Mouse (Mus musculus): ENCODE results near the gene Cyp2d9.
"Not testable (repeated sequence)": the region's sequence is repeated elsewhere in the genome, so short reads cannot be mapped to it uniquely, and the experiment has no call there.

Cyp2d9 gene

DNA sequence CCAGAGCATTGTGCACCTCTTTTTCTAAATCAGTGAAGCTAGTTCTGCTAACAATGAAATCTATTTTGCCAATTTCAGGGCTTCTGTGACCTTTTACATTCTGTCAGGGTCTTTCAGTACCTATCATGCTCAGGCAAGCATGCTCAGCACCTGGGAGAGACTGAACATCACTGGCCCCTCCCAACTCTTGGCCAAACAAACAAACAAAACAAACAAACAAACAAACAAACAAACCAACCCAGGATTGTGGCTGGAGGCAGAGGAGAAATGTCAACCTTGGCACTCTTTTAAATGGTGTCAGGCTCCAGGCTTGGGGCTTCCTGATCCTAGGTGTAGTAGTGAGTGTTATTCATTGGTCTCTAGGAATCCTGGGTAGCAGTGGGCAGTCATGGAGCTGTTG, at the start of gene Cyp2d9:
TSS of gene Cyp2d9 (plus strand) at position 301 of the 400 bp plus-strand sequence.
- no peak for DNase-seq

DNA sequence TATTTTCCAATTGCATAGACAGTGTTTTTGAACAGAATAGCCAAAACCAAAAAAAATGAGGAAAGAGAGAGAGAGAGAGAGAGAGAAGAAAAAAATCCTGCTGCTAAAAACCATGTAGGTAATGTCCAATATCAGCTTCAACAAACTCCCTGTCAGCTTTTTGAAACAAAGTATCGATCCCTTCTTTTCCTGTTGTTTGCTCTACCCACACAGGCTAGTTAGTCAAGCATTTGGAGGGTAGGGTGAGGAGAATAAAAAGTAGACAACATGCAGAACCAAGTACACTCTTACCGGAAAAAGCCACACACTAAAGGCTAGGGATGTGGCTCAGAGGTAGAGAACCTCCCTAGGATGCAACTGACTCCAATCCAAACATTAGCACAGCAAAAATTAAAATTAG, 47.5 kb upstream of the Cyp2d9 start:
- no peak for DNase-seq

DNA sequence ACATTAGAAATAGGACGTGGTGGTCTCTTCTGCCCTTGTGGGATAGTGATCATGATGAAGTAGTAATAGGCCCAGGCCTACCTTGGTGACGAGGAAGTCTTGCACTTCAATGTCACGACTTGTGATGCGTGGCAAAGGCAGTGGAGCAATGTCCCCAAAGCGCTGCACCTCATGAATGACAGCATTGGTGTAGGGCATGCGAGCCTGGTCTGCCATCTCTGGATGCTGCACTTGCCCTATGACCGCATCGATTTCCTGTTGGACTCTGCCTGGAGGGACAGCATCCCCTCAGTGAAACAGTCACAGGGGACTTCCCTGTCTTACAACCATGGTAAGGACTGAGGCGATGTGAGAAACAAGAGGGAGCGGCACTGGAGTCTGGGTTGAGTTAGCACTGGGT, 43.3 kb upstream of the Cyp2d9 start:
- DNase-seq, result not testable (repeated sequence)

DNA sequence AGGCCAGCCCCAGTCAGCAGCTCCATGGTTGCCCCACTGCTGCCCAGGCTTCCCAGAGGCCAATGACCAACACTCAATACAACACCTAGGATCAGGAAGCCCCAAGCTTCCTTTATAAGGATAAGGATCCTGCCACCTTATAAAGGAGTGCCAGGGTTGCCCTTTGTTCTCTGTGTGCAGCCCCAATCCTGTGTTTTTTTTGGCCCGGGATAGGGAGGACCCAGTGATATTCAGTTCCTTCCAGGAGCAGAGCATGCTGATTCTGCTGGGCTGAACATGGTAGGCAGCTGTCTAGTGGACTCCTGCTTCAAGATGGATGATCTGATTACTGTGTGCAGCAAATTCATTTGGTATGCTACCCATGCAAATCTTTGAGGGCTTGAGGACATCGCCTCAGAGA, 39.3 kb upstream of the Cyp2d9 start, which contains the start of gene Cyp2d11:
TSS of gene Cyp2d11 (minus strand) at position 101 of the 400 bp plus-strand sequence.
- not testable (repeated sequence) for DNase-seq

DNA sequence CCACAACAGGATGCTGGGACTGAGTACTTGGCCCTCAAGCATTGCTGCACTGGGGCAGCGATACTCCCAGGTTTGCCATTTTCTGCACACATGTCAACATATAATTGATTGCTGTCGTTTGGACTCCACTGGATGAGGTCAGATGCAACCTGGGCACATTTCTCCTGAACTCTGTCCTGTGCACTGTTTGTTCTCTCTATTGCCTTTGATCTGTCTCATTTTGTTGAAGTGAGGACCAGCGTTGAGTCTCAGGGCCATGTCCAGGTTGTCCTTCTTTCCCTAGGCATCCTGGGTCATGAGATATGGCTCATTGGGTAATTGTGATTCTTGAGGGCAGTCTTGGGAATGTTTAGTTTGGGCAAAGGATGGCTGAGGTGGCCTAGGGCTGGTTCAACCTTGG, 37.3 kb upstream of the Cyp2d9 start:
- DNase-seq, result not testable (repeated sequence)

DNA sequence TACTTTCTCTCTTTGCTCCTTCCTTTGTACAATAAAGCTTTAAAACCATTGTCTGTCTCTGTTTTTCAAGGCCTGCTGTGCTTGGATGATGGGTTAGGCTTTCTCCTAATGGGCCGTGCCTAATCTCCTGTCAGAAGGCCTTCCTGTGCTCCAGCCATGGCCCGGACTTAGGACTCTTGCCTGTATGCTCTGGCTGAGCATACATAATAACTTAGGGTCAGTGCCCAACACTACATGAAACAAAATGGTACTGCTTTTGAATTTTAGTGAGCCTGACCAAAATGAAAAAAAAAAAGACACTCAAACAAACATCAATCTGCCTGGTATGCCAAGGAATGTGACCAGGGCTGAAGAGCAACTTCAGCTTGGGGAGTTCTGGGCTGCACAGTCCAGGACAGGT, 31.7 kb upstream of the Cyp2d9 start:
- no peak for DNase-seq

DNA sequence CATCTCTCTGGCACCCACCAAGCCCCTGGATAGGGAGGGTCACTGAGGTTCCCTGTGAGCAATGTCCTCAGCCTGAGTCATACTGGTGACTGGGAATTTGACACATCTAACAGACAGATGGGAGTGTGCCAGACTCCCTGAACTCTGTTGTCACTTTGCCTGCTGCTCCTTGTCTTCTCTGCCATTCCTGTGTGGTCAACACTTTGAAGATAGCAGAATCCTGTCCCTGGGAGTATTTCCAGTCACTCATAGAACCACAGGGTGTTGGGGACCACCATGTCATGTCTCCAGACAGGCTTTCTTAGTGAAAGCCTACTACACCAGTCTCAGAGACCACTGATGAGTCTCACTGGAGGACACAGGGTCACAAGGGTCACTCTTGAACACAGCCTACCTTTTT, 31.1 kb upstream of the Cyp2d9 start:
- no peak for DNase-seq

DNA sequence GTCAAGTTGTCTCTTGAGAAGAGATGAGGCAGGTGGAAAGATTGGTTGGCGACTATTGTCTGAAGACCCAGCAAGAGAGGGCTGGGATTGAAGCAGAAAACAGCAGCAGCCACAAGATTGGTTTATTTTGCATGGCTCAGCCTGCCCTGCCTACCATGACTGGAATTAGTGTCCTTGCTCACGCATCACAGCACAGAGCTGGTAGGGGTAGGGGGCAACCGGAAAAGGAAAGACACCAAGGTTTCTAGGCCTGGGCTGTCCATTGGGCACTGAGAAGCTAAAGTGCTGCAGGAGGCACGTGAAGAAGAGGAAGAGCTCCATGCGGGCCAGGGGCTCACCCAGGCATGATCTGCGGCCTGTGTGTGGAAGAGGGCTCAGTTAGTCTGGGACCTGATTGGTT, 30.5 kb upstream of the Cyp2d9 start:
- no peak for DNase-seq

DNA sequence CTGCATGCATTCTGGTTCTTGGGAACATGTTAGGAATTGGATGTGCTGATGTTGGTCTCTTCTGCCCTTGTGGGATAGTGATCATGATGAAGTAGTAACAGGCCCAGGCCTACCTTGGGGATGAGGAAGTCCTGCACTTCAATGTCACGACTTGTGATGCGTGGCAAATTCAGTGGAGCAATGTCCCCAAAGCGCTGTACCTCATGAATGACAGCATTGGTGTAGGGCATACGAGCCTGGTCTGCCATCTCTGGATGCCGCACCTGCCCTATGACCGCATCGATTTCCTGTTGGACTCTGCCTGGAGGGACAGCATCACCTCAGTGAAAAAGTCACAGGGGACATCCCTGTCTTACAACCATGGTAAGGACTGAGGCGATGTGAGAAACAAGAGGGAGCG, 29.6 kb upstream of the Cyp2d9 start:
- DNase-seq, result no peak

DNA sequence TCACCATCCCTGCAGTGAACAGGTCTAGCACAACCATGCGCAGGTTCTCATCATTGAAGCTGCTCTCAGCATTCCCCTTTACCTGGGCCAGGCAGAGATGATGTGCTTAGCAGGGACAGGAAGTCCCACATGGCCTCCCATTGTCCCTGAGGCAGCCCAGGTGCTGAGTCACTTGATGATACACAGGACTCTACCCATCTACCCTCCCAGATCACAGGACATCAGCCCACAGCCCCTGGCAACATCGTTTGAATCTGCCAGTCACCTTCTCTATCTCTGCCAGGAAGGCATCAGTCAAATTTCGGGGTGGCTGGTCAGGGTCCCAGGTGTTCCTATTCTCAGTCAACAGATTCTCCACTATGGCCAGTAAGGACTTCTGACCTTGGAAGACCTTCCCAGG, 29.1 kb upstream of the Cyp2d9 start:
- DNase-seq, result no peak

DNA sequence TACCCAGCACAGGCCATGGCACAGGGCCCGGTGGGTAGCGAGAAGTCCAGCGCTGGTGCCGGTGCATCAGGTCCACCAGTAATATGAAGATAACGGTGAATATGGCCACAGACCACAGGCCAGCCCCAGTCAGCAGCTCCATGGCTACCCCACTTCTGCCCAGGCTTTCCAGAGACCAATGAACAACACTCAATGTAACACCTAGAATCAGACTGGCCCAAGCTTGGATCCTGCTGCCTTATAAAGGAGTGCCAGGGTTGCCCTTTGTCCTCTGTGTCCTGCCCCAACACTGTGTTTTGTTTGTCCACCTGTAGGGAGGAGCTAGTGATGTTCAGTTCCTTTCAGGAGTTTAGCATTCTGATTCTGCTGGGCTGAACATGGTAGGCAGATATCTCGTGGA, 26.3 kb upstream of the Cyp2d9 start, which contains the start of gene Cyp2d10:
TSS of gene Cyp2d10 (minus strand) at position 215 of the 400 bp plus-strand sequence.
- no peak for DNase-seq

DNA sequence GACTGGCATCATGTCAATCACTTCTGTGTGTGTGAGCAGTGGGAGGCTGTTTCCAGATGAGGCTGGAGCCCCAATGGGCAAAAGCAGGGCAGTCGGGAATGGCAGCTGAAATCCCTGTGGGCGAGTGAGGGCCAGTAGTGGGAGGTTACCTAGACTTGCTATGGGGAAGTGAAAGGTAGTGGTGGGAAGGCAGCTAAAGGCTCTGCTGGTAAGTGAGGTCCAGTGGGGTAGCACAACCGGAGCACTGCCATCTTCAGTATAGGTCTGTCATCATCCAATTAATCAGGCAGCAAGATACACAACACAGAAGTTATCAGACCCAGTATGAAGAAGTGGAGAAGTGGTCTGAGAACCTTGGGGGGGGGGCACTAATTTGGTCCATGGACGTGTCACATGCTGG, 25.7 kb upstream of the Cyp2d9 start:
- DNase-seq, result no peak

DNA sequence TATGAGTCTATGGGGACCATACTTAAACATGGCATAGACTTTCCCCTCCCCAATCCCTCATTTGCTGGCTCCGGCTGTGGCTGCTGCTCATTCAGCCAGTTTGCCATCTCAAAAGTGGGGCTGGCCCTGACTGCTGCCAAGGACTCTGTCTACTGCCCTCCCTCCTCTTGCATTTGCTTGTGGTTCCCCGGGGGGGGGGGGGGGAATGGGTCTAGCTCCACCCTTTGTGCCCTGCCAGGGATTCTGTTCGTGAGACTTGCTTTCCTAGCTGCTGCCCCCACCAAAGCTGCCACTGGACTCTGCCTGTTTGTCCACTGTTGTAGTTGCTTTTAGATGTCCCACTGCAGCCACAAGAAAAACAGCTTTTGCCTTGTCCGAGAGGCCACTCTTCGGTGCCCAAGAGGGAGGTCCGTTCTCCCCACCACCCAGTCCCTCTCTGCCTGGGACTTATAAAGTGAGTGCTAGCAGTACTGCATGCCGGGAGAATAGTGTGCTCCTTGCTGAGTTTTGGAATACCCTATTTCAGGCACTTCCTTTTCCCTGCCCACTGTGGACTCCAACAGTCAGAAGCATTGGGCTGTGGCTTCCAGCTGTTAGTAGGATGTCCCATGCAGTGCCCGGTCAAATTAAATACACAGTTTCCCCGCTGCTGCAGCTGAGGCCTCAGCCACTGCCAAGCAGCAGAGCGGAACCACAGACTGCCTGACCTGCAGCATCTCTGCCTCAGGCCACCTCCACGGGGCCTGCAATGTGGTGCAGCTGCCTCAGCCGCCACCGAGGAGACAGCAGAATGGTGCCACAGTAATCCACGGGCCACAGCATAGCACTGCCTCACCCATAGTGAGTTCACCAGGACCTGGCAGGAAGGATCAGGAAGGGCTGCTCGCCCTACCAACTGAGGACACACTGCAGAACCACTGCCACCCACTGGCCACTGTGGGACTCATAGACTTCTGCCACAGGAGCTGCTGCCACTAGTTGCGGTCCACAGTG, 16.1 kb upstream of the Cyp2d9 start:
- peak; percentile 92 for DNase-seq

DNA sequence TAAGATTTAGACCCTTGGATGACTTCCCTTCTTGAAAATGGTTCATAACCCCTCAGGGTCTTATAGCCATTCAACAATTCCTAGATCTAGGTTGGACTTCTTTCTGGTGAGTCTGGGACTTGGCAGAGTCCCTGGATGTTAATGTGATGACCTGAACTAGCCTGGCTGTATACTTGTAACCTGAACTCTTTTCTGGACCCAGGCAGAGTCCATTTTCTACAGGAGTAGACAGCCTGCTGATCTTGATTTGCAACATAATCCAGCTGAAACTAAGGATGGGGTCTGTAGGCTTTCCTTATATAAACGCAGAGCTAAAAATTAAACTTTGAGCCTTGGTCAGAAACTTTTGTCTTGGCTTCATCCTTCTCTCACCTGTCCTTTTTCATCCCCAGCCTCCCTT, 14.6 kb upstream of the Cyp2d9 start:
- DNase-seq, result no peak

DNA sequence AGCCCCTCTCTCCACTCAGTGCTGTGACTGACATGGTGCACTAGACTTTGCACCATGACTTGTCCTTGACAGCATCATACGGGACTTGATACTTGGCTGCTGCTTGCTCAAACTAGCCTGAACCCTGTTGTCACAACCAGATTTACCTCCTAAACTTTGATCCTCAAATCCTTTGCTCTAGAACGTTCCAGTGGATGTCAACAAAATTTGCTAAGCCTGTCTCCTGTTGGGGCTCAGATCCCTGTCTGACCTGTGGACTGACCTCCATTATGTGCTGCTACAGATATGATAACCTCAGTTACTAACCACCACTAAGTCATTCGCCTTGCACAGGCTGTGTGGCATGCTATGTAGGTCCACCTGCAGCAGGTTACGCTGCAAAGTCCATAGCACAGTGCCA, 10.3 kb upstream of the Cyp2d9 start:
- no peak for DNase-seq

DNA sequence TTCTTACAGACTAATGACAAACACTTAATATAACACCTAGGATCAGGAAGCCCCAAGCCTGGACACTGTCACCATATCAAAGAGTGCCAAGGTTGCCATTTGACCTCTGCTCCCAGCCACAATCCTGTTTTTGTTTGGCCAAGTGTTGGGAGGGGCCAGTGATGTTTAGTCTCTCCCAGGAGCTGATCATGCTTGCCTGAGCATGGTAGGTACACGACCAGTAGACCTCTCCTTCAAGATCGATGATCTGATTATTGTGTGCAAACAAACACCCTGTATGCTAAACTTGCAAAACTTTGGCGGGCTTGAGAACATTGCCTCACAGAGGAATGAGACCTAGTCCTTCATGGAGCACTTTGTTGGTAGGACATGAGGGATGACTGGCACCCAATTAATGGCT, 9.8 kb upstream of the Cyp2d9 start:
- no peak for DNase-seq

DNA sequence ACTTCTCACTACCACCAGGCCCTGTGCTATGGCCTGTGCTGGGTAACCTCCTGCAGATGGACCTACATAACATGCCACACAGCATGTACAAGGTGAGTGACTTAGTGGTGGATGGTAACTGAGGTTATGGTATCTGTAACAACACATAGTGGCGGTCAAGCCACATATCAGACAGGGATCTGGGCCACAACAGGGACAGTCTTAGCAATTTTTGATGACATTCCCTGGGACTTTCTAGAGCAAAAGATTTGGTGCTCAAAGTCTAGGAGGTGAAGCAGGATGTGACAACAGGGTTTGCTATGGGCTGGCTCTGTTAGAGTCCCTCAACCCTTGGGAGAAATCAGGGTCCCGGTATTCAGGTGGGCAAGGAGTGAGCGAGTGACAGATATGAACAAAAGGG, 384 bp downstream of the Cyp2d9 start:
- DNase-seq, result no peak

DNA sequence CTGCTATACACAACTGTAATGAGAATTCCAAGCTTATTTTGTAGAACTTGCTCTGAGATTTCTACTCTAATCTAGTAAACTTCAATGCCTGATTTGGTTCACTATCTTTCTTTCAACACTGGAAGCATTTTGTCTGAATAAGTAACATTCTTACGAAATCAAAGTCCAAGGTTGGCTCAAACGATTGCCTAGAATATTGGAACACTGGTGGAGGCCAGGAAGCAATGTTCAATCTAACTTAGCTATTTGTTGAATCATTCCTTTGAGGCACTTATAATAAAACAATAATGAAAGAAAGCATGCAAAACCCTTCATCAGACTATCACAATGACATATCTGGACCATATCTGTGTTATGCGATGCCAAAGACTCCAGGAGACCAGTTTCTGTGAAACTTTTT, 1.3 kb downstream of the Cyp2d9 start:
- no peak for DNase-seq

DNA sequence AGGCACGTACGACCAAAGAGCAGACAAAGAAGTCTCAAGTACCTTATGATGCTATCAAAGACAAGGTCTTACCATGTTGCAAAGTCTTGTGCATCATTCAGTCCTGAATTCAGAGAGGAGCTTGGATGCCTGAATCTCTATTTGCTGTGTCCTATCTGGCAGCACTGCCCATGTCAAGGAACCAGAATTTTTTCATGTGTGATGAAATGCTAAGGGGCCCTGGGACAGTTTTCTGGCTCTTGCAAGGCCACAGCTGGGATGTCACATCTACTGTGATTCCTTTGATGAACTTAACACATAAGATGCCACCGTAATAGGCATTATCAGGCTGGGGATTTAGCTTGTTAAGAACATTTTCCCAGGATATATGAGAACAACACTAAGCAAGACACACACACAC, 1.8 kb downstream of the Cyp2d9 start:
- DNase-seq, result no peak

DNA sequence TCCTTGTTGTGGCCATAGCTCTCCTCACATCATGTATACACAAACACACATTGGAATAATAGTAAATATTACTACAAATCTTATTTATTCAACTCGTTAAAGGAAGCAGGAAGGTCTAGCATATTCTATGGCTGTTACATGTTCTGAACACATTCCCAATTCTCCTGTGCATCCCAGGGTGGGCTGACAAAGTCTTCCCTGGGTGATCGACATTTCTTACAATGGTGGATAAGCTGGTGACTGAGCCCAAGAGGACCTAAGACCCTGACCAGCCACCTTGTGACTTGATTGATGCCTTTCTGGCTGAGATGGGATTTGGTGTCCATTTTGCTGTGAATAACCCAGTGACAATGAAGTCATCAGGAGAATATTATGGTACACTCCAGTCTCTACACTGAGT, 2.4 kb downstream of the Cyp2d9 start:
- DNase-seq, result no peak

DNA sequence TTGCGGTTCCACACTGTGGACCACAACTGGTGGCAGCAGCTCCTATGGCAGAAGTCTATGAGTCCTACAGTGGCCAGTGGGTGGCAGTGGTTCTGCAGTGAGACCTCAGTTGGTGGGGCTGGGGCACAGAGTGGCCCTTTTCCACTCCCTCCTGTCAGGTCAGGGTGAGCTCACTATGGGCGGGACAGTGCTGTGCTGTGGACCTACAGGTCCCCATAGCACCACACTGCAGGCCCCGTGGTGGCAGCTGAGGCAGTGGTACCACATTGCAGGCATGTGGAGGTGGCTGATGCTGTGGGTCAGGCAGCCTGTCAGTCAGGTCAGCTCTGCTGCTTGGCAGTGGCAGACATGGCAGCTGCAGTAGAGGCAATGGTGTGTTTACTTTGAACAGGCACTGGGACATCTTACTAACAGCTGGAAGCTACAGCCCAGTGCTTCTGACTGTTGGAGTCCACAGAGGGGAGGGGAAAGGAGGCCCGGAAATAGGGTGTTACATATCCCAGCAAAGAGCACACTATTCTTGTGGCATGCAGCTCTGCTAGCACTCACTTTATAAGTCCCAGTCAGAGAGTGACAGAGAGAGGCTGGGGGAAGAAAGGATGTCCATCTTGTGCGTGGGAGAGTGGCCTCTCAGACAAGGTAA, 4.9 kb downstream of the Cyp2d9 start:
- no peak for DNase-seq

DNA sequence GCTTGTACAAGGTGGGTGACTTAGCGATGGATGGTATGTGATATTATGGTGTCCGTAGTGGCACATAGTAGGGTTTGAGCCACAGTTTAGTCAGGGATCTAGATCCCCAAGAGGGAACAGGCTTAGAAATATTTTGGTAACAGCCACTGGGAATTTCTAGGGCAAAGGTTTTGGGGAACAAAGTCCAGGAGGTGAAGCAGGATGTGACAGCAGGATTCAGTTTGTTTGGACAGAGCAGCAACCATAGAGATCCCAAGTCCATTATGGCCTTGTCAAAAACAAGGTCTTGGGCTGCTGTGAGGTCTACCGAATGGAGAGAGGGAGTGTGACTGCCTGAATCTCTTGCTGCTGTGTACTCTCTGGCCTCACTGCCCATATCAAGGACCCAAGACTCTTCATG, 10.4 kb downstream of the Cyp2d9 start:
- no peak for DNase-seq

DNA sequence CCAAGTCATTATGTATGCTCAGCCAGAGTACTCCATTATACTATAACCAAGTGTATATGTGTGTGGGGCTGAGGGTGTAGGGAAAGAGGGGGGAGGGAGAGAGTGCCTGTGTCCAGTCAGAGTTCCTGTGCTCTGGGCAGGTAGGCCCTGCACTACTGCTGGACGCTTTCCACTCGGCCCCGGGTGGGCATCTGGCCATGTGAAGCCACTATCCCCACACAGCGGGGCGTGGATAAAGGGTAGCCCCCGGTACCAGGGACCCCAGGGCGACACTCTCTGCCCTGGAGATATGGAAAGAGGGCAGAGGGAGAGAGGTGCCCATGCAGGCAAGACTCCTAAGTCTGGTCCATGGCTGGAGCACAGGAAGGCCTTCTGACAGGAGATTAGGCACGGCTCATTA, 12.0 kb downstream of the Cyp2d9 start:
- no peak for DNase-seq

DNA sequence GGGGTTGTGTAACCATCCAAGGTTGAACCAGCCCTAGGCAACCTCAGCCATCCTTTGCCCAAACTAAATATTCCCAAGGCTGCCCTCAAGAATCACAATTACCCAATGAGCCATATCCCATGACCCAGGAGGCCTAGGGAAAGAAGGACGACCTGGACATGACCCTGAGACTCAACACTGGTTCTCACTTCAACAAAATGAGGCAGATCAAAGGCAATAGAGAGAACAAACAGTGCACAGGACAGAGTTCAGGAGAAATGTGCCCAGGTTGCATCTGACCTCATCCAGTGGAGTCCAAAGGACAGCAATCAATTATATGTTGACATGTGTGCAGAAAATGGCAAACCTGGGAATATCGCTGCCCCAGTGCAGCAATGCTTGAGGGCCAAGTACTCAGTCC, 16.8 kb downstream of the Cyp2d9 start:
- not testable (repeated sequence) for DNase-seq
